Mouse (Mus musculus): ENCODE data around the gene Ift172. TPM values are rescaled to one million over a fixed set of nuclear protein-coding genes. Genes with fewer than 3 reads are reported as not detected.
A peak's percentile ranks its signal among the peaks of the same experiment; 100 is the strongest.

The Ift172 gene
- 36.1 and 39.8 TPM in 2 replicates for polyA plus RNA-seq (2012; rRNA removed)

DNA sequence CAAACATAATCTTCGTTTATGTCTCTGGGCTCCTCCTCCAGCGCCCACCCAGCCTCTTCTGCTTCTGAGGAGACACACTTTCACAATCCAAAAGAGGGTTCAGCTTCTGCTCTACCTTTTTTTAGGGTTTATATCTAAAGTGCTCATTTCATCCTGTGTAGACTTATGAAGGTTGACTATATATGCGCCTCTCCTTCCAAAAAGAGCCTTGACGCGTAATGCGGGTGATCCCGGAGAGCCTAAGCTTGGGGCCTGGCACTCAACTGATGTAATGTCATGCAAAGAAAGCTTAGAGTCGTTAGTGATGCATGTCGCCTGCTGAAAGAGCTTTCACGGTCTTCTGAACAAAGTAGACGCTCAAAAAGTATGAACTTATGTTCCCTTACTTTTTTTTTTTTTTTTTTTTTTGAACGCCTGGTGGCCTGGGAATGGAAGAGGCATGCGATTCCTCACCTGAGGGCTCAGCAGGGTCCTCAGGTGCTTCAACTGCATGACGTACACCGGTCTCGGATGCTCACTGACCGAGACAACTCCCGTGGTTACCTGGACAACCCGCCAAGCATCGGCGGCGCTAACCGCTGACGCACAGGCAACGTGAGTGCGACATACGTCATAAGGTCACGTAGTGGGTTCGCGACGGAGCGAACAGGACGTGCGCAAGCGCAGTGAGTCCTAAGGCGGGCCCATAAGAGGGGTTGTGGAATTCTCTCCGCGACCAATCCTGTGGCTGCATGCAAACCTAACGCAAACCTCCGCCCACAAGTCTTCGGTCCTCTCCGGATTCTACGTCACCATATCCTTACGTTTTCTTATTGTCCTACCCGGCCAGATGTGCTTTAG, at the start of gene Ift172:
Ift172 (minus strand) TSS at position 596 of the 840 bp plus-strand sequence.
- peak; percentile 77 for DNase-seq (ENCODE audit: low spot score)

DNA sequence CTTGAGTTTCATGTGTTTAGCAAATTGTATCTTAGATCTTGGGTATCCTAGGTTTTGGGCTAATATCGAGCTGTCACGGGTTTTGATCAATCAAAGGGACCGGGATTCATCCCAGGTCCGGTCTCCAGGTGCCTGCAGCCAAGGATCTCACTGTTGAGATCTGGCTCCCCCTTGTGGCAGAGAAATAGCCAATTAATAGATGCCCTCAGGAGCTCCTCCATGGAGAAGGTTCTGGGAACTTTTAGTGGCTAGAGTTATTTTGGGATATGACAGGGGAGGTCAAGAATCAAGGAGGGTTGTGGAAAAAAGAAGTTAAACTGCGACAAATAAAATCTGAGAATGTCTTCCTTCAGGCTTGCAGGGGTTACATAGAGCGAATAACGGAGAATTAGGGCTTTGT, 37.3 kb upstream of the Ift172 start:
- DNase-seq (ENCODE audit: low spot score) = no peak

DNA sequence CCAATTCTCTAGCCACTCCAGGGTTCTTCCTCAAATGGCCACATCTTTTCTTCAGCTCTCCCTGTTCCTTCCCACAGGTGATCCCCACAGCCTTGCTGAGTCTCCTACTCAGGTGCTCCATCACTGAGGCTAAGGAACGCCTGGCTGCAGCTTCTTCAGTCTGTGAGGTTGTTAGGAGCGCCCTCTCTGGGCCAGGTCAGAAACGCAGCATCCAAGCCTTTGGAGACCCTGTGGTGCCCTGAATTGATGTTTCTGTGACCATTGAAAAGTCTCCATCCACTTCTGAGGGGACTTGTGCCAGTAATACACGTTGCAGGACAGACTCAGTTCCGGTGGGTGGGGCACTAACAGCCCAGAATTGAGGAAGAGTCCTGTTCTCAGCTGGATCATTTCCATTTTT, 35.9 kb upstream of the Ift172 start:
- DNase-seq (ENCODE audit: low spot score) = no peak

DNA sequence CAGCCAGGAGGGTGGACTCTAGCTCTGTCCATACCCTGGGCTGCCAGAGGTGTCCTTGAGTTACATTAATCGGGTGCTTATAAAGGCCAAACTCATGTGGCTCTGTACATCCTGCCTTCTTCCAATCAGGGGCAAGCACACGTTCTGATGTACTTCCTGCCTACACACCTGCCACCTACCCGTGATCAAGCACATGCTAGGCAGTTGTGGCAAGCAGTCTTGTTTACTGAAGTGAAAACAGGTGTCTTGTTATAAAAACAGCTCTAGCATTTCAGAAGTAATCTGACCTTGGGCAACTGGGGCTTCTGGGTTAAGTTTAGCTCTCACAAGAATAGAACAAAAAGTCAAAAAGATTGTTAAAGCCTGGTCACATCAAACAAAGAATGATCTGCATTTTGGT, 33.2 kb upstream of the Ift172 start:
- DNase-seq (ENCODE audit: low spot score) = no peak

DNA sequence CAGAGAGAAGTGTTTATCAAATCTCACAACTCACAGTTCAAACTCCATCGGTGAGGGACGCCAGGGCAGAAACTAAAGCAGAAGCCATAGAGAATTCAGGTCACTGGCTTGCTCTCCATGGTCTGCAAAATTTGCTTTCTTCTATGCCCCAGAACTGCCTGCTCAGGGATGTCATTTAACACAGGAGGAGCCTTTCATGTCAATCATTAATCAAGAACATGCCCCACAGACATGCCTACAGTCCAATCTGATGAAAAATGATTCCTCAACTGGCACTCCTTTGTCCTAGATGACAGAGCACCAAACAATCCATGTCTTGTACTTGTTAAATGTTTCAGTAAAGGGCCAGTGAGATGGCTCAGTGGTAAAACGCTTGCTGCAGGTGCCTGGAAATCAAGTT, 31.9 kb upstream of the Ift172 start:
- DNase-seq (ENCODE audit: low spot score) = no peak

DNA sequence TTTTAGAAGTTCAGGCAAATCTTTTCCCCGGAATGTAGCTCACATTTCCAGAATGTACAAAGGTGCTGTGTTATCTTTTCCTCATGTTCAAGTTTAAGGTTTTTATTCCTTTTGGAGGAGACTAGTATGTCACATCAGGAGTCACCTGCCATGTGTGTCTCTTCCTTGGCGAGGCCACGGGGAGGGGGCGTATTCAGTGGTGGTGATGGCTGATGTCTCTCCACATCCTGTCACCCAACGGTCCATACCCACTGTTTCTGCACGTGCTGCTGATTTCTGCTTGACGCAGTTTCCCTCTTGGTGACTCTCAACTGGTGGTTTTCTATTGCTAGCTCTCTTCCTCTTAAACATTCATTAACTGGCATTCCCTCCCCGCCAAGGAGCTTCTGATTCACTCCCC, 21.9 kb upstream of the Ift172 start:
- DNase-seq (ENCODE audit: low spot score) = no peak

DNA sequence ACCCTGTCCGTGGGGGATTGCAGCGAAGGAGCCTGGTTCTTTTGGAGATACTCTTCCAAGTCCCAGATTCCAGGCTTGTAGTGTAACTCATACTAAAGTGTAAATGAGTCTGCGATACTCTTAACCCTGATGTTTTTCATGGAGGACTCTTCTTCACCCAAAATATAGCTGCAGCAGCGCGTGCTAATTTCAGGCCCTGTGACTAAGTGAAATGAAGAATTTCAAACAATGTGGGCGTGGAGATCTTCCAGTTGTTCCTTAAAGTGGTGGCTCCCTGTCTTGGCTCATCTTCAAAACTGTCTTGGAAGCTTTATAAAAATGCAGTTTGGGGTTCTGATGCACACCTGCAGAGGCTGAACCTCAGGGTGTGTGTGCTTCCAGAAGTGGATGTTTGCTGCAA, 12.2 kb upstream of the Ift172 start:
- no peak for DNase-seq (ENCODE audit: low spot score)

DNA sequence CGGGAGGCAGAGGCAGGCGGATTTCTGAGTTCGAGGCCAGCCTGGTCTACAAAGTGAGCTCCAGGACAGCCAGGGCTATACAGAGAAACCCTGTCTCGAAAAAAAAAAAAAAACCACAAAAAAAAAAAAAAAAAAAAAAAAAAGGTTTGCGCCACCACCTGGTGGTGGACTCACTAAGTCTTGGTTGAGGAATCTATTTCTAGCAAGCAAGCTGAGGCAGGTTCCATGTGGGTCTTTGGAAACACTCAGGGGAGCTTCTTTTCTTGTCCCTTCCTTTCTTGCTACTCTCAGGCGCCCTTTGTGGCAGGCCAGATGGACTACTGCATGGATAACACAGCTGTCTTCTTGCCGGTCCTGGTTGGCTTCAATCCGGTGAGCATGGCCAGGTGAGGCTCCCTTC, 10.9 kb upstream of the Ift172 start:
- DNase-seq (ENCODE audit: low spot score) = no peak

DNA sequence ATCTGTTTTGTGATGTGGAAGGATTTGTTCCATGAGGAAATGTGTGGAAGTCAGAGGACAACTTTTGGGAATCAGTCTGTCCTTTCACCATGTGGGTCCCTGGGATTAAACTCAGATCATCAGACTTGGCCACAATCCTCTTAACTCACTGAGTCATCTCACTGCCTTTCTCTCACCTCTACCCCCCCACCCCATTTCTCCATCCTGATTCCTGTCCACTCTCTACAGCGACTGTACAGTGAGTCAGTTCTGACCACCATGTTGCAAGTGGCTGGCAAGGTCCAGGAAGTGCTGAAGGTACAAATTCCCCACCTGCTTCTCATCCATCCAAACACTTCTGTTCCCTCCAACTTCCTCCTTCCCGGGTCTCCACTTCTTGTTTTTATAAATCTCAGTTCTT, 7.6 kb upstream of the Ift172 start:
- no peak for DNase-seq (ENCODE audit: low spot score)

DNA sequence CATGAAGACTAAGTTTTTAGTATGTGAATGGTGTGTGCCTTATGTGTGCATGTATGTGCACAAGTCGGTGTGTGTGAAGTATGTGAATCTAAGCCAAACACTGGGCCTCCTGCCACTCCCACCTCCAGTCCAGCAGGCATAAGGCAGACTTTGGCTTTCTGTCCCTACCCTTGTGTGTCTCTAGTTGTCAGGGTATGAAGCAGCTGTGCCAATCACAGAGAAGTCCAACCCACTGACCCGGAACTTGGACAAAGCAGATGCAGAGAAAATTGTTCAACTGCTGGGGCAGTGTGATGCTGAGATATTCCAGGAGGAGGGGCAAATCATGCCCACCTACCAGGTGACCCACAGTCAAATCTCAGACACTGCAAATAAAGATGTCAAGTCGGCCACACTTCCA, 7.1 kb upstream of the Ift172 start:
- DNase-seq (ENCODE audit: low spot score) = no peak

DNA sequence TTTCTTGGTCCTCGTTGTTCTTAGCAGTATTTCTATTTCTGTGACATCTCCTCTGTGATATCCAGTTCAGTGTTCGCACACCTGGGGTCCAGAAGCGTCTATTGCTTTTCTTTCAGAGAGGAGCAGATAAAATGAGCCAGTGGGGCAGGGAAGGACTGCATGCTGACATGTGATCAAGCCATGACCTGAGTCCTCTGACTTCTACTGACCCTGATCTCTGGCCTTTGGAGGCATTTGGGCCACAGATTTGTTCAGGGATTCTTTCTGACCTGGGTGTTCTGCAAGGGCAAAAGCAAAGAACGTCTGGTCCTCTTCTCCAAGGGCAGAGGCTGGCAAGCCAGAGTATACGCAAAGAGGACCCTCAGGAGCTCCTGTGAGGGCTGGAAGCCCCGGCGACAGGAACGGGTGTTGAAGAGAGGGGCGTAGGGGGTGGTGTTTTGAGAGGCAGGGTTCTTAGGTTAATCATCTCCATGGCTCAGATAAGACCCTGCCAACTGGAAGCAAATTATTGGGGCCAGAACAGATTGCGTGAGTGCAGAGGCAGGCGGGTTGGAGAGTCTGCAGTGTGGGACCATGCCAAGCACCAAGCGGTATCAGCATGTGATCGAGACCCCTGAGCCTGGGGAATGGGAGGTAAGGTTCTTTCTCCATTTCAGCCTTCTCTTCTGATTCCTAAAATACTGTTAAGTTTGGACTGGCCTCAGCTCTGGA, 6.3 kb upstream of the Ift172 start, which contains the start of gene Gckr:
Gckr (plus strand) TSS at position 397 of the 711 bp plus-strand sequence.
- no peak for DNase-seq (ENCODE audit: low spot score)

DNA sequence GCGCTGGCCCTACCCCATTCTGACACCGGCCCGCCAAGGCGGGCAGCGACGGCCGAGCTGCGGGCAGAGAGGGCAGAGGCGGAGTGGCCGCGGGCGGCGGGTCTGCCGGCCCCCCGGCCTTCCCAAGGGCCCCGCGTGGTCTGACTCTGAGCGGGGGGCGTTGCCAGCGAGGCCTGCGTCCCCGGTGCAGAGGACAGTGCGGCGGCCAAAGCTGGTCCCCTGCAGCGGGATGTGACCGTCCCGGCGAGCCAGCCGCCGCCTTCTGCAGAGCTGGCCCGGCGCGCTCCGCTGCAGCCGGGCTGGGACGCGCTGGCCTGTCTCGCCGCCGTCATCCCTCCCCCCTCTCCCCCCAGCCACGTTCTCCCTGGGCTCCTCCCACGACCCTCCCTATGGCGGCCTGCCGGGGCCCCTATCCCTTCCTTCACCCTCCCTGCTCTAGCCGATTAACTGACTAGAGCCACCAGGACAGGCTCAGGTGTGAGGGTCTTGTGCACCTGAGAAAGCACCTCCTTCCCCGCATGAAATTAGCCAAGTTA, 4.8 kb upstream of the Ift172 start, which contains the start of gene Fndc4:
Fndc4 (minus strand) TSS at position 475 of the 536 bp plus-strand sequence.
- DNase-seq (ENCODE audit: low spot score) = no peak

DNA sequence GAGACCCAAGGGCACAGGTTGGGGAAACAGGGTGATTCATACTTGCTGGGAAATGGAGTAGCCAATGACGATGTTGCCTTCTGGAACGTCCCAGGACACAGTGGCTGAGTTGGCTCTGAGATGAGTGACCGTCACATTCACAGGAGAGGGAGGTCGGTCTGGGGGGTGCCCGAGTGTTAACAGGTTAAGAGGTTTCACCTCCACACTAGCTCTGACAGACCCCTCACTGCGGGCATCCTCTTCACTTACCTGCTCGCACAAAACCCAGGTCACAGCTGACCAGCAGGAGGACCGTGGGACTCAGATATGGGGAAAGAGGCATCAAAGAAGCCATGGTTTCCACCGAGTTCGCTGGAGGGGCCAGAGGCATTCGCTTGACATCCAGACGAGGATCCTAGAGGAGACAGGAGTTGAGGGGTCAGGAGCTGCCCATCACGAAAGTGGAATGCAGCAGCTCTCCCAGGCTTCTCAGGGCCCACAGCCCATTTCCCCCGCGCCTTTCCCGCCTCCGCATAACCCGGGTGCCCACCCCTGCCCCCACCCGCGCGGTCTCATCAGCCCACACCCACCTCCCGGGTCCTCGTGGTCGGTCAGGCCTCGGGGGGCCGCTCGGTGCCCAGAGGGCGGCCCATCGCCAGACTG, 4.2 kb upstream of the Ift172 start:
- no peak for DNase-seq (ENCODE audit: low spot score)

DNA sequence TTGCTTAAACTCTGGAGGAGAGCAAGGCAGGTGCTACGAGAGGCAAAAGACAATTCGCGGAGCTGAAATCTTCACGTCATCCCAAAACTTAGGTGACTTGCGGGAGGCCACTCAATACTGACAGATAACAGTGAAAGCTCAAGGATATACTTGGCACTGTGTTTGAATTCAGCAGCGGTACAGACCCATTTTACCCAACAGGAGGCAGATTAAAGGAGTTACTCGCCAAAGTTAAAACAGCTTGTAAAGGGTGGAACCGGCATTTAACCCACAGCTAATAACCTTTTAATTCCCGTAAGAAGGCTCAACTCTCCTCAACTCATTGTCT, 409 bp upstream of the Ift172 start:
- no peak for DNase-seq (ENCODE audit: low spot score)

DNA sequence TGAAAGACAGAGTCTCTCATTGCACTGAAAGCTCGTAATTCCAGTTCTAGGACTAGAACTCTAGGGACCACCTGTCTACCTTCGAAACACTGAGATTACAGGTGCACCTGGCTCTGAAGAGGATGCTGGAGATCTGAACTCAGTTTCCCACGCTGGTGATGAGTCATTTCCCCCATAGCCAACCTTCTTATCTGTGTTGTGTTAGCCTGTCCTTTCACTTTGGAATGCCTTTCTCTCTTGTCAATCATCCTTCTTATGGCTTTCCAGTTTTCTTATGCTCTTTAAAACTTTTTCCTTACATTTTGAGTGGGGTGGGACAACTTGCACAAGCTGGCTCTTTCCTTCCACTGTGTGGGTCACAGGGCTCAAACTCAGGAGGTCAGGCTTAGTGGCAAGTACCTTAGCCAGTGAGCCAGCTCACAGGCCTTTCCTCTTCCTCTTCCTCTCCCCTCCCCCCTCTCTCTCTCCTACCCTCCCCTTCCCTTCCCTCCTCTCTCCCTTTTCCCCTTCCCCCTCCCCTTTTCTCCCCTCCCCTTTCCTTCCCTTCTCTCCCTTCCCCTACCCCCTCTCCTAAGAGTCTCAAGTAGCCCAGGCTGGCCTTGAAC, 1.2 kb downstream of the Ift172 start:
- DNase-seq (ENCODE audit: low spot score) = no peak

DNA sequence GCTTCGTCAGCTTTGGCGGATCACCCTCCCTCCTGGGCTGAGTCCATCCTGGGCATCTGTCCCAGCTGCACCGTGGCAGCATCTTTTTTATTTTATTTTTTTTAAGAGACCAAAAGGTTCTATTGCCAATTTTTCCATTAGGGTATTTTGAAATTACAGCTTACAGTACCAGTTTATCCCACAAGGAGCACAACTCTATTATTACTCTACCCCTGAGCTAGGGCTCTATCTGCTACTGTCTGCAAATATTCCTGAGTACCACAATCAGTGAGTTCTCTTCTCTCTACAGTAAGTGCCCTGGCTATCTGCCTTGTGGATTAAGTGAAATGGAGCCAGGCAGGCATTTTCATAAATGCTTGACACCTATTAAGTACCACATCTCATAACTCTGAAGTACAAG, 2.3 kb downstream of the Ift172 start:
- DNase-seq (ENCODE audit: low spot score) = no peak

DNA sequence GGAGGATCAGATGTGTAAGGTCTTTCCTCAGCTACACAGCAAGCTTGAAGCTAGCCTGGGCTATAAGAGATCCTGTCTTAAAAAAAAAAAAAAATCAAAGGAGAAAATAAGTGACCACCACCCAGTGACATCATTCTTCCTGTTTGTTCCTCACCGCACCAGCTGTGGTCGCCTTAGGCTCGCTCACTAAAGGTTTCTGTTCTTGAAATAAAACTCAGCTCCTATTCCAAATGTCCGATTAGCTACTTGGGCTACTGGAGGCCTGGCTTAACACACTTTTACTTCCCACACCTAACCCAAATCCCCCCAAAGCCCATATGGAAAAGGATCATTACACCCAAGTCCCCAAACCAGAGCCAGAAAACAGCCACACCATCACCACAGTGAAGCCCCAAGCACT, 2.7 kb downstream of the Ift172 start:
- DNase-seq (ENCODE audit: low spot score) = no peak

DNA sequence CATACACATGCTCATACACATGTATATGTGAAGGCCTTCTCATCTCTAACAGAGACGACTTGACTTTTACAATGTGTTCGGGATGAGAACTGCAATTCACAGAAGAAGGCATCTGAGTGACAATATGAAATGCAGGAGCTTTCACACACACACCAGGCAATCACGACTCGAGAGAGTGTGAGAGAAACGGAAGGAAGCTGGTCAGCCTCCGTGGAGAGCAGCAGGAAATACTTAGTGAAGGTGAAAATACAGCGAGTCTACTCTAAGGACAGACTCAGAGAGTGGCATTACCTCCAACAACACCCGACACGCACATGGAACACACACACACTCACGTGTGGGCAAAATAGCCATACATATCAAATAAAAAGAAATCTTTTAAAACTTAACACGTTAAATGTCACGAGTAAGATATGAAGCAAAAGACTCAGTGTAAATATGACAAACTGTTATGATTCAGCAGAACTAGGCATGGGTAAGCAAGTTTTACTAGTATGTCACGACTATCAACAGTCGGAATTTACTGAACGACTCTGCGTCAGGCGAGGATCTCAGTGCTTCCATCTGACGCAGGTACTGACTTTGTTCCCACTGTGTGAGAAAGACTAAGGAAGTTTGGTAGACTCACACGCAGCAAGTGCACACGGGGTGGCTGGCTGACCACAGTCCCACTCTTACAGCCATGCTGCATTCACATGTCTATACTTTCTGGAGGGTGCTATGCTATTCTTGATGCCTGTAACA, 11.5 kb downstream of the Ift172 start:
- DNase-seq (ENCODE audit: low spot score) = no peak

DNA sequence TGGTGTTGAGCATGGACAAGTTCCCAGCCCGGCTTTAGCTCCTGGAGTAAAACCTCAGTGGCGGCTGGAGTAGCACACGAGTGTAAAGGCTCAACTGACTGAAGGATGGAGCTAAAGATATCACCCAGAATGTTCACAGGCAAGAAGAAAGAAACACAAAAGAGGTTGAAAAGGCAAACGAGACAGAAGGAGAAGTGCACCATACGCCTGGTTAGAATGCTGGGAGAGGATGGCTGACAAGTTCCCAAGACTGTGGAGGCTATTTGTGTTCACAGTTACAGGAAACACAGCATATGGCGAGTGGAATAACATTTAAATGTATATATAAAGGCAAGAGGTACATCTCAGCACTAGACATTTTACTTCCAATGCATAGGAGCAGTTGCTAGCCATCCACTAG, 17.9 kb downstream of the Ift172 start:
- no peak for DNase-seq (ENCODE audit: low spot score)

DNA sequence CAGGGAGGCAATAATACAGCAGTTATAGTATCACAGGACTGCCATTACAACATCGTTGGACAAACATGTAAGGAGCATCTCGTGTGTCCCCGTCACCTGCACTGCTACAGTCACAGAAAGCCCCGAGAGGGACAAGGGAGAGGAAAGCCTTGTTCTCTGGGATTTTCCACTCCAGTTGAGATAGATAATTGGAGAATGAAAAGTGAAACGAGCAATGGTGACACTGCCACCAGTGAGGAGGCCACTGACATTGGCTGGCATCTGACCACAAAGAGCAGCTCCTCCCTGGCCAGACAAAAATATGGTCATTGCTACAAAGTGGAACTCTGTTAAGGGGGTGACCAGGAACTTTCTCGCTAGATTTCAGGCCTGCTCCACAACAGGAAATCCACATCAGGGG, 23.2 kb downstream of the Ift172 start:
- DNase-seq (ENCODE audit: low spot score) = no peak

DNA sequence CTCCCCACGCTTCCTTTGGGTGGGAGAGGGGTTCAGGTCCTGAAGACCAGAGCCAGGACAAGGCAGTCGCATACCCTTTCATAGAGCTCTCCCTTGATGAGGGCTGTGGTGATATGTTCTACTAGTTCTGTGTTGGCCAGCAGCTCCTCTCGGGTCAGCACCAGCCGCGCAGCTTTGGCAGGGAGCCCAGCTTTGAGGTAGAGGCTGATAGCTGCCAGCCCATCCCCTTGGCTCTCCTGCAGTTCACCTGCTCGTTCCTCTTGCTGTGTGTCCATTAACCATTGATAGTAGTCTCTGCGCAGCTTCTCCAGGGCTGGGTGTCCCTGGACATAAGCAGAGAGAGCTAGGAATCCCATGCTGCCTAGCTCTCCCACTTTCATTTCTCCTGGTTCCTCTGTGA, 24.8 kb downstream of the Ift172 start:
- DNase-seq (ENCODE audit: low spot score) = no peak

All from urinary bladder, adult 2 months (tissue).